Mouse (Mus musculus) MEL (cell line): ENCODE data around the gene Usp29. TPM values are rescaled to one million over a fixed set of nuclear protein-coding genes. Genes with fewer than 3 reads are reported as not detected.

ENCODE experiments used
- DNase-seq: peaks from one replicate; pipeline ENCODE4 v3.0.0; 2011; ENCODE audit warnings: low read depth, low spot score
- H3K27ac ChIP-seq: 2 replicates; pipeline ENCODE4 v1.5.1; 2012; ENCODE audit warnings: low read depth, mild to moderate bottlenecking, control low read depth, low read length, moderate library complexity; ENCODE audit not compliant: control insufficient read depth
- H3K27me3 ChIP-seq, 2 experiments: fragments of 150-350 bp in 1 of 2; sonication (generic) in 1 of 2; 2 replicates each; pipeline ENCODE4 v1.6.1; 2012; ENCODE audit warnings: low read length in 2 of 2, mild to moderate bottlenecking in 2 of 2, improper control_type of control experiment in 1 of 2, moderate library complexity in 1 of 2; ENCODE audit not compliant: insufficient read depth in 2 of 2, control insufficient read depth in 1 of 2
- H3K36me3 ChIP-seq, 2 experiments: 2 replicates each; pipeline ENCODE4 v1.6.1; 2012 to 2014; ENCODE audit warnings: low read length in 2 of 2, improper control_type of control experiment in 1 of 2, inconsistent platforms in 1 of 2, mild to moderate bottlenecking in 1 of 2; ENCODE audit not compliant: insufficient read depth in 2 of 2, control insufficient read depth in 1 of 2
- H3K4me1 ChIP-seq, 2 experiments: fragments of 150-350 bp in 1 of 2; sonication (generic) in 1 of 2; 2 replicates each; pipeline ENCODE4 v1.6.1; 2012; ENCODE audit warnings: low read length in 2 of 2, improper control_type of control experiment in 1 of 2, mild to moderate bottlenecking in 1 of 2; ENCODE audit not compliant: insufficient read depth in 2 of 2, control insufficient read depth in 1 of 2
- H3K4me3 ChIP-seq, 2 experiments: fragments of 150-350 bp in 1 of 2; sonication (generic) in 1 of 2; 2 replicates each; pipeline ENCODE4 v1.5.1; 2012; ENCODE audit warnings: low read depth in 2 of 2, low read length in 2 of 2, mild to moderate bottlenecking in 2 of 2, moderate library complexity in 2 of 2, control low read depth in 1 of 2, improper control_type of control experiment in 1 of 2; ENCODE audit not compliant: control insufficient read depth in 1 of 2, insufficient read depth in 1 of 2
- H3K79me2 ChIP-seq: 2 replicates; pipeline ENCODE4 v1.6.1; 2012; ENCODE audit warnings: mild to moderate bottlenecking, low read length, moderate library complexity; ENCODE audit not compliant: control insufficient read depth, poor library complexity, insufficient read depth
- H3K9ac ChIP-seq: 2 replicates; pipeline ENCODE4 v1.6.1; 2012; ENCODE audit warnings: low read depth, mild to moderate bottlenecking, control low read depth, low read length, moderate library complexity; ENCODE audit not compliant: control insufficient read depth, poor library complexity, severe bottlenecking
- H3K9me3 ChIP-seq: fragments of 150-350 bp; sonication (generic); replicated peaks from 2 replicates; pipeline ENCODE4 v1.6.1; 2012; ENCODE audit warnings: mild to moderate bottlenecking, low read length, improper control_type of control experiment, moderate library complexity; ENCODE audit not compliant: insufficient read depth
- BHLHE40 ChIP-seq: IDR thresholded peaks from 2 replicates; pipeline ENCODE4 v1.6.1; 2012; ENCODE audit warnings: low read depth, mild to moderate bottlenecking, inconsistent platforms, low read length, improper control_type of control experiment, borderline replicate concordance
- CHD2 ChIP-seq: IDR thresholded peaks from 2 replicates; pipeline ENCODE4 v1.6.1; 2011; ENCODE audit warnings: low read length, improper control_type of control experiment
- E2F4 ChIP-seq: IDR thresholded peaks from 2 replicates; pipeline ENCODE4 v1.6.1; 2011; ENCODE audit warnings: low read depth, low read length, improper control_type of control experiment, borderline replicate concordance
- ELF1 ChIP-seq: IDR thresholded peaks from 2 replicates; pipeline ENCODE4 v1.6.1; 2014; ENCODE audit warnings: low read depth, mild to moderate bottlenecking, inconsistent platforms, low read length, improper control_type of control experiment, moderate library complexity
- EP300 ChIP-seq, 2 experiments: IDR thresholded peaks; 2 replicates each; pipeline ENCODE4 v1.6.1; 2011; ENCODE audit warnings: improper control_type of control experiment in 2 of 2, low read length in 2 of 2, low read depth in 1 of 2, mild to moderate bottlenecking in 1 of 2
- ETS1 ChIP-seq: IDR thresholded peaks from 2 replicates; pipeline ENCODE4 v1.6.1; 2012; ENCODE audit warnings: low read depth, mild to moderate bottlenecking, inconsistent platforms, low read length, improper control_type of control experiment, moderate library complexity
- GABPA ChIP-seq: IDR thresholded peaks from 2 replicates; pipeline ENCODE4 v1.6.1; 2012; ENCODE audit warnings: low read depth, mild to moderate bottlenecking, inconsistent platforms, low read length, improper control_type of control experiment, moderate library complexity
- HCFC1 ChIP-seq: IDR thresholded peaks from 2 replicates; pipeline ENCODE4 v1.6.1; 2012; ENCODE audit warnings: low read depth, mild to moderate bottlenecking, inconsistent platforms, low read length, improper control_type of control experiment, moderate library complexity
- JUND ChIP-seq: IDR thresholded peaks from 2 replicates; pipeline ENCODE4 v1.6.1; 2011; ENCODE audit warnings: low read depth, mild to moderate bottlenecking, improper control_type of control experiment, low read length
- KAT2A ChIP-seq: conservative IDR thresholded peaks from 2 replicates; pipeline ENCODE4 v1.6.1; 2012; ENCODE audit warnings: low read depth, low read length, improper control_type of control experiment, inconsistent platforms
- MAZ ChIP-seq: IDR thresholded peaks from 2 replicates; pipeline ENCODE4 v1.6.1; 2012; ENCODE audit warnings: low read depth, mild to moderate bottlenecking, inconsistent platforms, low read length, improper control_type of control experiment
- MYB ChIP-seq: IDR thresholded peaks from 2 replicates; pipeline ENCODE4 v1.6.1; 2011; ENCODE audit warnings: mild to moderate bottlenecking, low read depth, low read length, improper control_type of control experiment
- MYC ChIP-seq: IDR thresholded peaks from 2 replicates; pipeline ENCODE4 v1.6.1; 2011; ENCODE audit warnings: low read depth, mild to moderate bottlenecking, low read length, improper control_type of control experiment, moderate library complexity
- NELFE ChIP-seq: IDR thresholded peaks from 2 replicates; pipeline ENCODE4 v1.6.1; 2011; ENCODE audit warnings: low read depth, low read length, improper control_type of control experiment
- POLR2A ChIP-seq, 2 experiments: IDR thresholded peaks; 2 replicates each; pipeline ENCODE4 v1.6.1; 2011 to 2012; ENCODE audit warnings: low read length in 2 of 2, mild to moderate bottlenecking in 2 of 2, control low read depth in 1 of 2, improper control_type of control experiment in 1 of 2, low read depth in 1 of 2, moderate library complexity in 1 of 2; ENCODE audit not compliant: control insufficient read depth in 1 of 2, insufficient read depth in 1 of 2, poor library complexity in 1 of 2
- POLR2AphosphoS2 ChIP-seq: IDR thresholded peaks from 2 replicates; pipeline ENCODE4 v1.6.1; 2011; ENCODE audit warnings: low read length, improper control_type of control experiment
- POLR2AphosphoS5 ChIP-seq: IDR thresholded peaks from 2 replicates; pipeline ENCODE4 v1.6.1; 2012; ENCODE audit warnings: low read depth, borderline replicate concordance, mild to moderate bottlenecking, inconsistent platforms, low read length, moderate library complexity, mixed read lengths
- RAD21 ChIP-seq: IDR thresholded peaks from 2 replicates; pipeline ENCODE4 v1.6.1; 2011; ENCODE audit warnings: mild to moderate bottlenecking, low read depth, low read length, improper control_type of control experiment
- RCOR1 ChIP-seq: IDR thresholded peaks from 2 replicates; pipeline ENCODE4 v1.6.1; 2012; ENCODE audit warnings: low read depth, mild to moderate bottlenecking, inconsistent platforms, low read length, improper control_type of control experiment
- SIN3A ChIP-seq: IDR thresholded peaks from 2 replicates; pipeline ENCODE4 v1.6.1; 2012; ENCODE audit warnings: low read length, improper control_type of control experiment, inconsistent platforms
- SMC3 ChIP-seq: IDR thresholded peaks from 2 replicates; pipeline ENCODE4 v1.6.1; 2011; ENCODE audit warnings: low read depth, low read length, improper control_type of control experiment
- TAL1 ChIP-seq: IDR thresholded peaks from 2 replicates; pipeline ENCODE4 v1.6.1; 2012; ENCODE audit warnings: mild to moderate bottlenecking, inconsistent platforms, low read length, moderate library complexity, mixed read lengths
- TBP ChIP-seq: IDR thresholded peaks from 2 replicates; pipeline ENCODE4 v1.8.0; 2011; ENCODE audit warnings: low read depth, low read length, improper control_type of control experiment
- USF1 ChIP-seq: IDR thresholded peaks from 2 replicates; pipeline ENCODE4 v1.6.1; 2014; ENCODE audit warnings: low read depth, mild to moderate bottlenecking, inconsistent platforms, low read length, improper control_type of control experiment, moderate library complexity
- ZMIZ1 ChIP-seq: IDR thresholded peaks from 2 replicates; pipeline ENCODE4 v1.6.1; 2012; ENCODE audit warnings: low read depth, mild to moderate bottlenecking, inconsistent platforms, low read length, improper control_type of control experiment, moderate library complexity
- polyA plus RNA-seq, 2 experiments: library from polyadenylated mRNA; stranded (reverse) in 1 of 2; unstranded in 1 of 2; fragments of >175 nt in 1 of 2; fragments of >200 nt in 1 of 2; gene quantifications; 2 replicates each; pipeline versions ENCODE4 v1.2.1 to v1.2.4; 2012; ENCODE audit warnings: low replicate concordance in 2 of 2, low read depth in 1 of 2; ENCODE audit not compliant: insufficient read length in 2 of 2, insufficient read depth in 1 of 2, missing spikeins in 1 of 2
- total RNA-seq: library from RNA; depleted of rRNA; stranded (reverse); fragments of 300-350 nt; gene quantifications from 2 replicates; pipeline ENCODE4 v1.2.3, GENCODE M21; 2012

The Usp29 gene
- total and polyA plus RNA-seq, 3 experiments: not detected

DNA sequence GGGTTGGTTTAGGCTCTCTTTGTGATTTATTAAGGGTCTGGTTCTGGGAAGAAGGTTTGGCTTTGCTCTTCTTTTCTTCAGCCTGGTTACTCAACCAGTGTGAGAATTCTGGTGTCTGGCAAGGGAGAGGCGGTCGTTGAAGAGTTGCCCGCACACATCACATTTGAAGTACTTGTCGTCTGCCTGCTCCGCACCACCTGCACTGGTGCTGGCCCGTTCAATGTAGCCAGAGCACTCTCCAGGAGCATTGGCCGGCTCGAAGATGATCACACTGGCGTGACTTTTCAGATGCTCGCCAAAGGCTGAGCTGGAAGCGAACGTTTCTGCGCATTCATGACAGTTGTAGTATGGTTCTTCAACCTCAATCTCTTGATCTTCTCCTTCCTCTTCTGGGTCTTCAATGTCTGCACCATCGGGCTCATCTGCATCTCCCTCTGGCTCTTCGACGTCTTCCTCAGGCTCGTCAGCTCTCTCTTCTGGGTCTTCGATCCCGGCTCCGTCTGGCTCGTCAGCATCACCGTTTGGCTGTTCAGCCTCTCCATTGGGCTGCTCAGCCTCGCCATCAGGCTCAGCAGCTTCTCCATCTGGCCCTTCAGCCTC is 22.9 kb upstream of the Usp29 start:
- no peaks in the 10 kb centered on the region for H3K9me3 ChIP-seq
- H3K4me1 ChIP-seq: no peaks in the 10 kb centered on the region
- no peak overlapping the region for H3K4me3 ChIP-seq
- no peak for TF ChIP-seq JUND
- no peak for TF ChIP-seq KAT2A
- TF ChIP-seq TBP: no peak
- no peaks in the 10 kb centered on the region for H3K36me3 ChIP-seq
- no peak overlapping the region for H3K9ac ChIP-seq
- no peaks in the 10 kb centered on the region for H3K79me2 ChIP-seq
- H3K27me3 ChIP-seq: no peaks in the 10 kb centered on the region; a peak in 1 of 4 replicates
- no peak overlapping the region for H3K27ac ChIP-seq
- no peak for DNase-seq

DNA sequence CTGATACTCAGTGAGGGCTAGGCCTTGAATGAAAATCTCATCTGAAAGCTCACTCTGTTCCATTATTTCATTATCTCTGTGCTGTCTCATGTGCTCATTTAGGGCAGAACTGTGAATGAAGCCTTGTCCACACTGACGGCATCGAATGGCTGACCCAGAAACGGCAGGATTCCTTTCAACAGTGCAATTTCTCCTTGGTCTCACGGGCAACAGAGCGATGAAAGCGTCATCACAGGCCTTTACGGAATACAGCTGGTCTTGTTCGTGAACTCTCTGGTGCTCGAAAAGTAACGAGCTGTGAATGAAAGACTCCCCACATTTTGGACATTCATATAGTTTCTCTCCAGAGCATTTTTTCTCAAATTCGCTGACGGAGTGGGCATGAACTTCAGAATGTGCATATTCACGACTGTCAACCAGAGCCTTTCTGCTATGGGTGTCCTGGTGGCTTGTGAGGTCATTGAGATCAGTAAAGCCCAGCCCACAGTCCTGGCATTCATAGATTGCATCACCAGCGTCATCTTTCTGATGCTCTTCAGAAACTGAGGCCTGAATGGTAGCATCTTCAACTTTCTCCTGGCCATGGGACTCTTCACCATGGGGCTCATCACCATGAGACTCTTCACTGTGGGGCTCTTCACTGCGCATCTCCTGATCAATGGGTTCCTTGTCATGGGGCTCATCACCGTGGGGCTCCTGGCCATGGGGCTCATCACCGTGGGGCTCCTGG is 21.8 kb upstream of the Usp29 start:
- Histone ChIP-seq H3K27ac (no peak overlapping the region), H3K27me3 (no peaks in the 10 kb centered on the region; a peak in 1 of 4 replicates), H3K79me2 (no peaks in the 10 kb centered on the region)
- TF ChIP-seq SIN3A (no peak), POLR2AphosphoS2 (no peak), EP300 (IDR thresholded peaks at IDR 0.05; ENCODE audit: low read depth in 1 of 2, low read length in 2 of 2) (no peak), RAD21 (no peak), MYB (no peak), ZMIZ1 (no peak), E2F4 (no peak), JUND (no peak), BHLHE40 (no peak)
- TF ChIP-seq, all 39 proteins: peak for 0
- H3K4me3 ChIP-seq: no peak overlapping the region
- no peak overlapping the region for H3K9ac ChIP-seq
- no peaks in the 10 kb centered on the region for H3K4me1 ChIP-seq
- no peaks in the 10 kb centered on the region for H3K9me3 ChIP-seq
- no peaks in the 10 kb centered on the region for H3K36me3 ChIP-seq
- no peak for DNase-seq

DNA sequence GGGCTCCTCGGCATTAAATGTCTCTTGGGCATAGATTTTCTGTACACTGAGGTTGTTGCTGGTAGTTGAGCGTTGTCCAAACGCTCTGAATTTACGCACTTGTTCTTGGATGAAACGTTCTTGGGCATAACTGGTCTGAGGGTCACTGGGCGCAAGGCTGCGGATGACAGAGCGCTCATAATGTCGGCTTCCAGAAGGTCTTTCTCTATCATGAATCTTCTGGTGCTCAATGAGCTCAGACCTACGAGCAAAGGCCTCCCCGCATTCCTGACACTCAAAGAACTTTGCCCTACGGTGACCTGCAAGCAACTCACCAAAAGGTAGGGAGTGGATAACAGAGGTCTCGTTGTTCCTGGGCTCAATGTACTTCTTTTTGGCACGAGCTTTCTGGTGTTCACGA is 21.0 kb upstream of the Usp29 start:
- Histone ChIP-seq H3K27ac (no peak overlapping the region), H3K4me1 (no peaks in the 10 kb centered on the region), H3K9ac (no peak overlapping the region), H3K79me2 (no peaks in the 10 kb centered on the region), H3K9me3 (no peaks in the 10 kb centered on the region), H3K4me3 (no peak overlapping the region), H3K27me3 (no peaks in the 10 kb centered on the region; a peak in 1 of 4 replicates), H3K36me3 (no peaks in the 10 kb centered on the region)
- DNase-seq: no peak
- no peak for TF ChIP-seq GABPA
- no peak for TF ChIP-seq USF1
- TF ChIP-seq ETS1: no peak
- TF ChIP-seq RCOR1: no peak
- TF ChIP-seq HCFC1: no peak
- no peak for TF ChIP-seq TAL1
- TF ChIP-seq POLR2A (IDR thresholded peaks at IDR 0.05; ENCODE audit: control insufficient read depth in 1 of 2, insufficient read depth in 1 of 2, low read depth in 1 of 2, low read length in 2 of 2, poor library complexity in 1 of 2): no peak
- TF ChIP-seq CHD2: no peak
- TF ChIP-seq ZMIZ1: no peak
- TF ChIP-seq ELF1: no peak
- no peak for TF ChIP-seq SIN3A
- no peak for TF ChIP-seq POLR2AphosphoS5
- TF ChIP-seq MYC: no peak
- no peak for TF ChIP-seq SMC3
- no peak for TF ChIP-seq E2F4
- TF ChIP-seq MAZ: no peak
- no peak for TF ChIP-seq NELFE
- no peak for TF ChIP-seq POLR2AphosphoS2
